Mouse (Mus musculus): Measurements from ENCODE around the gene Wdr44.
"Not testable (repeated sequence)": the region's sequence is repeated elsewhere in the genome, so short reads cannot be mapped to it uniquely, and the experiment has no call there.

Gene Wdr44

GRCm38 (mm10) chrX:23692722-23693442 lies at the start of gene Wdr44:
TSS of gene Wdr44 (plus strand) at chrX:23693051.
- DNase-seq (ENCODE audit: low read depth, low spot score) = peak; percentile 91

- no peak for DNase-seq (ENCODE audit: low read depth, low spot score)
These were observed 44.5 kb upstream of the Wdr44 start for GRCm38 (mm10) chrX:23648371-23648770.

DNA sequence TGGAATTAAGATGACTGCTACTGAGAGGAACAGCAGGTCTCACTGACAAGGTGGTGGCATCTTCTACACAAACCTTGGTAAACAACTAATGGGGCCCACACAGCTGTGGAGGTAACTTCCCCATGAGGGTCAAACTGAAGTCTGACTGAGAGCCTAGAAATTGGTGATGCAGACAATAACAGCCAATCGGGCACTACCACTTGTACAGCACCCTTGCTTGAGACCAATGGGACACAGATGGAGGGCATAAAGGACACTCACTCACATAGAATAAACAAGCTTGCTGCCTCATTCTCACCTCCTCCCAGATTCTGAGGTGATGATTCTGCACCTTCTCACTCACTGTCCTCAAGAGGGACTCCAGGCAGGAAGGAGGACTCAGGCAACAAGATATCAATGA lies 30.6 kb upstream of the Wdr44 start:
- DNase-seq (ENCODE audit: low read depth, low spot score) = no peak

- DNase-seq (ENCODE audit: low read depth, low spot score) = no peak
These were observed 19.7 kb upstream of the Wdr44 start for GRCm38 (mm10) chrX:23673193-23673592.

DNA sequence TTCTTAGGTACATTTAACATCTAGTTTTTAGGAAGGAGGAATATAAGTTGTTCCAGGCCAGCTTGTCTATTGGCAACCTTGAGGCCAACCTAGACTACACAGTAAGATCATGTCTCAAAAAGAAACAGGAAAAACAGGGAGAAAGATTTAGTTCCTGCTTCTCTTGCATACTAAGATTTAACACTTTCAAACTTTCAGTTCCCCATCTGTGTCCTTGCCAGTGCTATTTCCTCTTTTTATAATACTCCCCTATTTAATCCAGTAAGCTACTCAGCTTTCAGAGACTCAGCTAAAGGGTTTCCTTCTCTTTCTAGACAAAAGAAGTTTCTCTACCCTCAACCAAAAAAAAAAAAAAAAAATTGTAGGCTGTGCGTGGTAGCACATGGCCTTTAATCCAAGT lies 17.4 kb upstream of the Wdr44 start:
- DNase-seq (ENCODE audit: low read depth, low spot score) = no peak

DNA sequence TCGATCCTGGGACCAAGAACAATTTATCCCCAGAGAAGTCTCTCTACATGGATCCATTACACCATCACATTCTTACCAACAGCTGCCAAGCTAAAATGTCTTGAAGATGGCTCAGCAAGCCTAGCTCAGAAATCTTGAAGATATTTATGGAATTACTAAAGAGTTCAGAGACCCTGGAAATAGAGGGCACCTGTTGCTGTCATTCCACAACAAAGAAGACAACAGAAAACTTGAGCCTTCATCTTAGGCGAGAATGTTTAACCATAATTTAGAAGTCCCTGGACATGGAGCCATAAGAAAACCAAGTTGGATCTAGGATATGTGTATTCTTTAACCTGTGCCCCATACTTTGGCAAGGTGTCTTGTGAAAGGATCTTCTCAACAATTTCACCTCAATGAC lies 16.3 kb upstream of the Wdr44 start:
- no peak for DNase-seq (ENCODE audit: low read depth, low spot score)

DNA sequence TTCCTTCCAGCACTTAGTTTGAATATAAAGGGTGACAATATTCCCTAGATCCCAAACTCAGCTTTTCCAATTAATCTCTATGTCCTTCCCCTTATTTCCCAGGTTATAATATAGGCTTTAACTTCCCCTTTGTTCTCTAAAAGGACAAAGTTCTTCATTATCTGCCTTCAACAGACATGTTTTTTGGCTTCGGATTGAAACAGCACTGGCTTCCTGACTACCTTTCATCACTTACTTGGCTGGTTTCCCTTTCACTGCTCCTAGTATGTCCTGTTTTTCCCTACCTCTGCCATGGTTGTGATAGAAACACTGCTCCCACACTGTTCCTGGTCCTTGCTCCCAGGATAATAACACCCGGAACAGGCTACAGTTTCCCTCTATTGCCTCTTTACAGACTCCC lies 15.3 kb upstream of the Wdr44 start:
- DNase-seq (ENCODE audit: low read depth, low spot score) = no peak

DNA sequence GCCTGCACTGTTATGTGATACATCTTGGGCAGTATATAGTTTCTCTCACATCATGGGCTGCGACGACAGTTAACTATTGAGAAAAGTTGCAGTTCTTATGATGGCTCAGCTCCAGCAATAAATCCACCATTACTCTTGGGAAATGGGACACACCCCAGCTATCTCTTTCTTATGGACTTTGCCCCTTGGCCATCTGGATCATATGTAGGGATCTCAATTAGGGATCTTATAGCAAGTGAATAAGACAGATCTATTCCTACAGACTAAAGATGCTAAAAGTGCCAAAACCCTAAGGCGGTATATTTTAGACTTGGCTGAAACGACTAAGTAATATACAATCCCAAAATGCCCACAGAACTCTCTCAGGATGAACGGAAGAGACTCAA lies 522 bp upstream of the Wdr44 start:
- no peak for DNase-seq (ENCODE audit: low read depth, low spot score)

DNA sequence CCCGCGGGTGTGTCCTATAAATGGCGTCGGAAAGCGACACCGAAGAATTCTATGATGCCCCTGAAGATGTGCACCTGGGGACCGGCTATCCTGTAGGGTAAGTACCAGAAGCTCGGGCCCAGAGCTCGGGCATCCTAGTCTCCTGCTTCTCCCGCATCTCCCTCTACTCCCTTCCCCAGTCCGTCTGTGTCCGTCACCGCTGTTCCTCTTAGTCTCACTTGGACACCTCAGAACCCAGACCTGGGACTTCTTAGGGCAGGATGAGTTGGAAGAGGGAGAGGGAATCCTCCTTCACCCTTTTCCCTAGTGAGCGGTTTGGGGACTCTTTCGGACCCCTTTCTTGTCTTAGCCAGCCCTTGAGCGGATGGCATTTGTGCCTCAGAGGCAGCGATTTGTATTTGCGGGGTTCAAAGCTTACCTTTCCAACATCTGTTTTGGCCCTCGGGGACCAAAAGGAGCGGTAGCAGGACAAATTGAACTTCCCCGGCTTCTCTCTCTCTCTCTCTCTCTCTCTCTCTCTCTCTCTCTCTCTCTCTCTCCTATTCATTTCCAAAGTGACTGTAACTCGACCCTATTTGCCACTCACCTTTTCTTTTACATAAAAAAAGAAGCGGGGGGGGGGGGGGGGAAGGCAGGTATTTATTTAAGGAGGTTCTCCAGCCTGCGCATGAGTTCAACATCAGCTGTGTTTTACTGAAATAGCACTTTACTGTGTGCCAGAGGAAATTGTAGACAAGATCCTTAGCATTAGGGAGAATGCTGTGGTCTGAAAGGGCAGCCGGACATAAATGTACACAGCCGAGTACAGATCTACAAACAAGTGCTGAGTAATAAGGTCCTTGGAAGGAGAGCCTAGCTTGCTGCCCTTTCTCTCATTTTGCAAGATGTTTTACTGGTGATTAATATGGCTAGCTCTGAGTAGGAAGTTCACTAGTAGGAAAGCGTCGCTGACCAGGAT lies 871 bp downstream of the Wdr44 start:
- no peak for DNase-seq (ENCODE audit: low read depth, low spot score)

GRCm38 (mm10) chrX:23694588-23694987 lies 1.7 kb downstream of the Wdr44 start:
- no peak for DNase-seq (ENCODE audit: low read depth, low spot score)

DNA sequence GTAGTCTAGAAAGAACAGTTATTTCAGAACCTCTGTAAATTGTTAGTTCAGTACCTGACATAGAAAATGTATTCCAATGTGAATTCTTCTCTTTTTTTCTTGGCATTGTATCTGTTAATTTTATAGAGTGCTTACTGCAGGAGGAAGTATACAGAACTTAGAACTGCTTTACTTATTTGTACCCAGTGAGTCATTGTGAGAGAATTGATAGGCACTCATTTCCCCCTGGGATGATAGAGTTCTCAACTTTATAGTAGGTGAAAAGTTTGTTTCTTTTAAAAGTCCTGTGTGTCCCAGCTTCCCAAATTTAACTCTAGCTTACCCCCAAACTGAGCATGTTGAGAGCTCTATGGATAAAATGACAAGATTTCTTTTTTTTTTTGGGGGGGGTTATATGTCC lies 2.3 kb downstream of the Wdr44 start:
- no peak for DNase-seq (ENCODE audit: low read depth, low spot score)

GRCm38 (mm10) chrX:23697346-23697745 lies 4.5 kb downstream of the Wdr44 start:
- DNase-seq (ENCODE audit: low read depth, low spot score) = no peak

GRCm38 (mm10) chrX:23699023-23699422 lies 6.2 kb downstream of the Wdr44 start:
- no peak for DNase-seq (ENCODE audit: low read depth, low spot score)

DNA sequence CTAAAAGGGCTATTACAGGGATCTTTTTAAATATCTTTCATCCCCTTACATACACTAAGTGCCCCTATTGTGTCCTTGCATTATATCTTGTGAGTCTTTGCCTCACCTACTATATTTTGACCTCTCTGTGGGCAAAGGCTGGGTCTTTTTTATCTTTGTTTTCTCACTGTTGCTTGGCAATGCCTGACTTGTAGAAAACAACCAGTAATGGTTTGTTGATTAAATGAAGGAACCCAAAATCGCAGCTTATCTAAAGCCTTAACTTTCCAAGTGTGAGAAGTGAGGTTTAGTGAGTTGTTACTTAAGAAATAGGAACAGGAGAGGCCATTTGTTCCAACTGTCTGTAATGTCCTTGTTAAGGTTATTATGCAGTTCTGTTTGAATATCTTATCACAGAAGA lies 24.4 kb downstream of the Wdr44 start:
- DNase-seq (ENCODE audit: low read depth, low spot score) = no peak

DNA sequence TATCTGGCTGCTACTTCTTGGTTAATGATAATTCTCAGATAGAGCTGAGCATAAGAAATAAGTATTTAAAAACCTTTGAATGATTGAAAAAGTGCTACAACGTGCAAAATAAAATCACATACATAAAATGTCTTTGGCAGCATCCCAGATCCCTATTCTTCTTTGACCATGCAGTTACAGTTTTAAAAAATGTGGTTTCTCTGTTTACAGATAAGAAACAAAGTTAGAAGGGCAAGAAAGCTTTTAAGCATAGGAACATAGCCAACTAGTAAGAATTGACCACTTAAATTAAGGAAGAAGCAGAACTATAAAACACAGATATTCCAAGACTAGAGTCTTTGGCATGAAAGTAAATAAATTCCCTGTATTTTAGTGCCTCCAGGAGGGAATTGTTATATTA lies 34.6 kb downstream of the Wdr44 start:
- DNase-seq (ENCODE audit: low read depth, low spot score) = no peak

- DNase-seq (ENCODE audit: low read depth, low spot score) = no peak
These were observed 61.8 kb downstream of the Wdr44 start for GRCm38 (mm10) chrX:23754671-23755070.

GRCm38 (mm10) chrX:23767849-23768248 lies 75.0 kb downstream of the Wdr44 start:
- DNase-seq (ENCODE audit: low read depth, low spot score) = no peak

DNA sequence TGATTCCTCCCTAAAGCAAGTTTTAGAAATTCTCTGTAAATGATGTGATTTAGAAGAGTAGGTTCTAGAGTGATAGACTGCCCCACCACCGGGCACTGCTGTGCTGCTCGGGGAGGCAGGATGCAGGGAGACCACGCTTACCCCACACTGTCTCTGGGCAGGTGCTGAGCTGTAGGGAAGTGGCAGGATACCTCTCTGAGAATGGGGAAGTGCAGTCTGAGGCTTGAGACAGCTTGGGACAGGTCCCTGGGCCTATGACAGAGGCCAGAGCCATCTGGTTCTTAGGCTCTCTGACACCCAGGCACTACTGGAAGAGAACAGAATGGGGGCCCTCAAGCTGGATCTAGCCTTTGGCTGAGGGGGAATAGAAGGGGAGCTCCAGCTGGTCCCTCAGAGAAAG lies 114.3 kb downstream of the Wdr44 start:
- no peak for DNase-seq (ENCODE audit: low read depth, low spot score)

- no peak for DNase-seq (ENCODE audit: low read depth, low spot score)
These were observed 117.5 kb downstream of the Wdr44 start for GRCm38 (mm10) chrX:23810365-23810764.

GRCm38 (mm10) chrX:23813287-23813686 lies 120.4 kb downstream of the Wdr44 start:
- DNase-seq (ENCODE audit: low read depth, low spot score) = not testable (repeated sequence)

- not testable (repeated sequence) for DNase-seq (ENCODE audit: low read depth, low spot score)
These were observed 130.0 kb downstream of the Wdr44 start for GRCm38 (mm10) chrX:23822885-23823284.

DNA sequence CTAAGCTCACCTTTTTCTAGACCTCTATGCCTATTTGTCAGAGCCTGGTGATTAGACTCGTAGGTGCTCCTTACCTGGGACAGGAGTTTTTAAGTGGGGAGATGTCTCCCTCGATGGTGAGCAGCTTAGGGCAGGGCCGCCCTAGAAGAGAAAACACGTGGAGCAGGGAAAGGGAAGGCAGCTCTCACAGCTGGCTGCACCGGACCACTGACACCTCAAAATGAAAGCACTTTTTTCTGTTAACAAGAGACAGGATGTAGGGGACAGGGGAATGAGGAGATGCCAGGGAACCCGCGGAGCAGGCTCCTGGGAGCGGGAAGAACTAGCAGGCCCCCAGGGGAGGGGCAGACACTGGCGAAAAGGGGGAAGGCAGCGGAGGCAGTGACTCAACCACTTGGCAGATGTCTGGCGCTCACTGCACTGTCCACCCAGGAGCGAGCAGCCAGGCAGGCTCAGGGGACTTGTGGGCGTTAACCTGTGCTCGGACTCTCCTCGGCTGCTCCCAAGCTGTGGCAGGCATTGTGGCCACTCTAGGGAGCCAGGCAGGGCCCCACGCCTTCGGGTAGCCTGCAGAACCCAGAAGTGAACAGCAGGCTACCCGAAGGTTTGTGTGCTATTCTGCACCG lies 130.7 kb downstream of the Wdr44 start:
- DNase-seq (ENCODE audit: low read depth, low spot score) = no peak

Measured in mesoderm, embryonic 11.5 days (tissue).